Mouse (Mus musculus) urinary bladder, postnatal 36 days (tissue): ENCODE data around the gene Bok.

ENCODE experiments used
- DNase-seq, 2 experiments: peaks; one replicate each; pipeline ENCODE4 v3.0.0; 2022; ENCODE audit warnings: low spot score in 2 of 2, mixed read lengths in 1 of 2

Bok gene

DNA sequence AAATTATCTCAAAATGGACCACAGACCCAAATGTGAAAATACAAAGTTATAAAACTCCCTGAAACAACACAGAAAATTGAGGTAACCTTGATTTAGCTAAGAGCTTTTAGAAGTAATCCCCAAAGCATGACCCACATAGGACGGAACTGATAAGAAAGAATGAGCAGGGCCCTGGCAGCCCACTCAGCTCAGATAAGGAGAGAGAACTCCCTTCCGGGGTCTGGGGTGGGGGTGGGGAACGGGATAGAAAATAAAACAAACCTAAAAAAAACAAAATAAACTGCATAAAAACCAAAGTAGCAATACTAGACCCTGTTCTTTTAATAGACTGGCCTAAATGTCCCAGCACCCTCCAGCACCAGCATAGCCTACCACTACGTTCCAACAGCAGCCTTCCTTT, 56.5 kb downstream of the Bok start:
- no peak for DNase-seq

DNA sequence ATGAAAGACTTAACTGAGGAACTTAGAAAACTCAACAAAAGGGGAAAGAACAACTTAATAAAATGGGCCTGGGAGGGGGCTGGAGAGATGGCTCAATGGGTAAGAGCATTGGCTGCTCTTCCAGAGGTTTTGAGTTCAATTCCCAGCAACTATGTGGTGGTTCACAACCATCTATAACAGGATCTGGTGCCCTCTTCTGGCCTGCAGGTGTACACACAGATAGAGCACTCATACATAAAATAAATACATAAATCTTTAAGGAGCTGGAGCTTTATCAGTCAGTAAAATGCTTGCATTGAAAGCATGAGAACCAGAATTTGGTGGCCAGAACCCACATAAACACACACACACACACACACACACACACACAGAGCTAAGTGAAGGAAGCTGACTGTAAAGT, 57.5 kb downstream of the Bok start:
- no peak for DNase-seq
